Mouse (Mus musculus): ENCODE data around the gene Gm10273. TPM values are rescaled to one million over a fixed set of nuclear protein-coding genes. Genes with fewer than 3 reads are reported as not detected.
"Not testable (repeated sequence)": the region's sequence is repeated elsewhere in the genome, so short reads cannot be mapped to it uniquely, and the experiment has no call there.

Gm10273 gene
- 4.4 TPM in 1 of 2 replicates, not detected in the other for polyA plus RNA-seq (2015; fragmentation: Nextera tagmentation; extraction: Ambion mirVana)

DNA sequence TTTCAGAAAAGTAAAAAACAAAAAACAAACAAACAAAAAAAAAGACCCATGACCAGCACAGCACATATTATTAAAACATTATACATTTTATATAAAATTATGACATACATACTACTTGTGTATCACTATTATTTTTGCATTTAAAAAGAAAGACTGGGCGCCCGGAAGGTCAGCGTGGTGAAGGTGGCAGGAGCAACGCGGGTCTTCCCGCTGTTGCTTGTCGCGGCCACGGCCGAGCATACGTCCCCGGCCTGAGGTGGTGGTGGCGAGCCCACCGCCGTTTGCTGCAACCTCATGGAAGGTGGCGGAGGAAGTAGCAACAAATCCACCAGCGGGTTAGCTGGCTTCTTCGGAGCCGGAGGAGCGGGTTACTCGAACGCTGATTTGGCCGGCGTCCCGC lies at the start of gene Gm10273:
Gene Gm10273 (plus strand): TSS at position 172 of the 400 bp plus-strand sequence.
- ATAC-seq (ENCODE audit: low FRiP score, low read depth); H3K4me2 ChIP-seq (replicated peaks); H3K27ac ChIP-seq; H3K36me3 ChIP-seq; H3K4me3 ChIP-seq; H3K4me1 ChIP-seq; H3K9me3 ChIP-seq; H3K9ac ChIP-seq; H3K27me3 ChIP-seq: not testable (repeated sequence)
- 89% methylated on average over 12 of the region's 25 CpGs for WGBS

GRCm38 (mm10) chr10:59346560-59346959 lies 48.9 kb upstream of the Gm10273 start:
- Histone ChIP-seq H3K4me2 (replicated peaks) (no peak overlapping the region), H3K9ac (no peak overlapping the region), H3K27me3 (no peaks in the 10 kb centered on the region), H3K4me1 (no peaks in the 10 kb centered on the region), H3K27ac (no peak overlapping the region), H3K4me3 (no peak overlapping the region), H3K36me3 (peaks cover 82% of the 10 kb centered on the region), H3K9me3 (no peaks in the 10 kb centered on the region)
- ATAC-seq (ENCODE audit: low FRiP score, low read depth): no peak
- 95% methylated on average over 2 of the region's 2 CpGs for WGBS

DNA sequence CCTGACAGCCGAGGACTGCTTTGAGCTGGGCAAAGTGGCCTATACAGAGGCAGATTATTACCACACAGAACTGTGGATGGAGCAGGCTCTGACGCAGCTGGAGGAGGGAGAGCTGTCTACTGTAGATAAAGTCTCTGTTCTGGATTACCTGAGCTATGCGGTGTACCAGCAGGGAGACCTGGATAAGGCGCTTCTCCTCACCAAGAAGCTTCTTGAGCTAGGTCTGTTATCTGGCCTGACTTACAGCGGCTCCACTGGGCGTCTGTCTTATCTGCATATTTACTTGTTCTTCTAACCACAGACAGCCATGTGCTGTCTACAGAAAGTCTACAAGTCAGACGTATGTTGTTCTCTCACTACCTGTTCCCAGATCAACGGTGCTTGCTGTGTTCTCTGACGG lies 47.2 kb upstream of the Gm10273 start:
- peaks cover 85% of the 10 kb centered on the region for H3K36me3 ChIP-seq
- no peaks in the 10 kb centered on the region for H3K9me3 ChIP-seq
- ATAC-seq (ENCODE audit: low FRiP score, low read depth): no peak
- no peaks in the 10 kb centered on the region for H3K4me1 ChIP-seq
- no peak overlapping the region for H3K4me2 ChIP-seq (replicated peaks)
- no peak overlapping the region for H3K27ac ChIP-seq
- WGBS: 92% methylated on average over 9 of the region's 9 CpGs
- no peak overlapping the region for H3K4me3 ChIP-seq
- H3K27me3 ChIP-seq: no peaks in the 10 kb centered on the region
- H3K9ac ChIP-seq: no peak overlapping the region

GRCm38 (mm10) chr10:59349536-59349935 lies 45.9 kb upstream of the Gm10273 start:
- H3K9me3 ChIP-seq: no peaks in the 10 kb centered on the region
- no peak overlapping the region for H3K27ac ChIP-seq
- H3K36me3 ChIP-seq: peaks cover 87% of the 10 kb centered on the region
- no peaks in the 10 kb centered on the region for H3K27me3 ChIP-seq
- no peak overlapping the region for H3K9ac ChIP-seq
- WGBS: 95% methylated on average over 2 of the region's 2 CpGs
- no peak overlapping the region for H3K4me2 ChIP-seq (replicated peaks)
- ATAC-seq (ENCODE audit: low FRiP score, low read depth): no peak
- H3K4me1 ChIP-seq: no peaks in the 10 kb centered on the region
- H3K4me3 ChIP-seq: no peak overlapping the region

GRCm38 (mm10) chr10:59353065-59353464 lies 42.4 kb upstream of the Gm10273 start:
- Histone ChIP-seq H3K4me3 (no peak overlapping the region), H3K9ac (no peak overlapping the region), H3K9me3 (no peaks in the 10 kb centered on the region), H3K27ac (no peak overlapping the region), H3K4me2 (replicated peaks) (no peak overlapping the region), H3K36me3 (peaks cover 78% of the 10 kb centered on the region), H3K27me3 (no peaks in the 10 kb centered on the region), H3K4me1 (no peaks in the 10 kb centered on the region)
- WGBS: 40% methylated on average over 1 of the region's 1 CpGs
- ATAC-seq (ENCODE audit: low FRiP score, low read depth): no peak

DNA sequence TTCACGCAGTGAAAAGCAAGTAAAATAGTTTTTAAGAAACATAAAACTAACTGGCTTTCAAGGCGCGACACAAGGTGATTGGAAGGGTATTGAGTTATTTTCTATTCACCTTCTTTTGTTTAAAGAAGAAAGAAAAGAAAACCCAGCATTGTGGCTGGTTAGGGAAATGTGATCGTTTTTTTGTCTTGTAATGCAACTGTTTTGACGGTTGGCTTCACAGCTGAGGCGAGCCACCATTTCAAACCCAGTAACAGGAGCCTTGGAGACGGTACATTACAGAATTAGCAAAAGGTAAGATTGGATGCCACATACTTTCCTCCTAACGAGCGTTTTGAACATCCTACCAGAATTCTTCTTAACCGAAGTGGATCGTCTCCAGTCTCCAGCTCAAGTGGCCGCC lies 41.3 kb upstream of the Gm10273 start:
- H3K27me3 ChIP-seq: no peaks in the 10 kb centered on the region
- peaks cover 75% of the 10 kb centered on the region for H3K36me3 ChIP-seq
- WGBS: 88% methylated on average over 12 of the region's 12 CpGs
- no peak overlapping the region for H3K4me2 ChIP-seq (replicated peaks)
- no peak overlapping the region for H3K4me3 ChIP-seq
- ATAC-seq (ENCODE audit: low FRiP score, low read depth): no peak
- H3K9me3 ChIP-seq: no peaks in the 10 kb centered on the region
- H3K9ac ChIP-seq: no peak overlapping the region
- H3K27ac ChIP-seq: no peak overlapping the region
- no peaks in the 10 kb centered on the region for H3K4me1 ChIP-seq

GRCm38 (mm10) chr10:59355020-59355419 lies 40.4 kb upstream of the Gm10273 start:
- no peak overlapping the region for H3K4me3 ChIP-seq
- no peak overlapping the region for H3K9ac ChIP-seq
- ATAC-seq (ENCODE audit: low FRiP score, low read depth): no peak
- no peaks in the 10 kb centered on the region for H3K27me3 ChIP-seq
- WGBS: 70% methylated on average over 8 of the region's 8 CpGs
- no peak overlapping the region for H3K4me2 ChIP-seq (replicated peaks)
- H3K9me3 ChIP-seq: no peaks in the 10 kb centered on the region
- no peak overlapping the region for H3K27ac ChIP-seq
- no peaks in the 10 kb centered on the region for H3K4me1 ChIP-seq
- H3K36me3 ChIP-seq: peaks cover 78% of the 10 kb centered on the region

- 89% methylated on average over 4 of the region's 4 CpGs for WGBS
- no peak overlapping the region for H3K4me3 ChIP-seq
- H3K36me3 ChIP-seq: peaks cover 74% of the 10 kb centered on the region
- no peaks in the 10 kb centered on the region for H3K4me1 ChIP-seq
- no peak overlapping the region for H3K27ac ChIP-seq
- no peak overlapping the region for H3K4me2 ChIP-seq (replicated peaks)
- no peaks in the 10 kb centered on the region for H3K9me3 ChIP-seq
- no peaks in the 10 kb centered on the region for H3K27me3 ChIP-seq
- H3K9ac ChIP-seq: no peak overlapping the region
- no peak for ATAC-seq (ENCODE audit: low FRiP score, low read depth)
Observed at GRCm38 (mm10) chr10:59358744-59359143, 36.7 kb upstream of the Gm10273 start.

GRCm38 (mm10) chr10:59363208-59363607 lies 32.2 kb upstream of the Gm10273 start:
- Histone ChIP-seq H3K27me3 (no peaks in the 10 kb centered on the region), H3K9ac (no peak overlapping the region), H3K27ac (no peak overlapping the region), H3K4me2 (replicated peaks) (no peak overlapping the region), H3K36me3 (peaks cover 91% of the 10 kb centered on the region), H3K4me1 (0 out of 2 replicates have a peak, but pooled peaks cover 8% of the 10 kb centered on the region), H3K9me3 (no peaks in the 10 kb centered on the region), H3K4me3 (no peak overlapping the region)
- ATAC-seq (ENCODE audit: low FRiP score, low read depth): no peak
- 85% methylated on average over 2 of the region's 2 CpGs for WGBS

GRCm38 (mm10) chr10:59364551-59364950 lies 30.9 kb upstream of the Gm10273 start:
- no peak overlapping the region for H3K4me2 ChIP-seq (replicated peaks)
- H3K4me3 ChIP-seq: no peak overlapping the region
- ATAC-seq (ENCODE audit: low FRiP score, low read depth): no peak
- H3K36me3 ChIP-seq: peaks cover 93% of the 10 kb centered on the region
- no peaks in the 10 kb centered on the region for H3K9me3 ChIP-seq
- no peaks in the 10 kb centered on the region for H3K27me3 ChIP-seq
- 0 out of 2 replicates have a peak, but pooled peaks cover 8% of the 10 kb centered on the region for H3K4me1 ChIP-seq
- 94% methylated on average over 3 of the region's 3 CpGs for WGBS
- H3K9ac ChIP-seq: no peak overlapping the region
- no peak overlapping the region for H3K27ac ChIP-seq

- no peak for ATAC-seq (ENCODE audit: low FRiP score, low read depth)
- H3K4me1 ChIP-seq: 0 out of 2 replicates have a peak, but pooled peaks cover 8% of the 10 kb centered on the region
- WGBS: 86% methylated on average over 5 of the region's 5 CpGs
- no peak overlapping the region for H3K4me3 ChIP-seq
- H3K9ac ChIP-seq: no peak overlapping the region
- H3K9me3 ChIP-seq: no peaks in the 10 kb centered on the region
- no peaks in the 10 kb centered on the region for H3K27me3 ChIP-seq
- peaks cover 97% of the 10 kb centered on the region for H3K36me3 ChIP-seq
- H3K4me2 ChIP-seq (replicated peaks): no peak overlapping the region
- no peak overlapping the region for H3K27ac ChIP-seq
Observed at GRCm38 (mm10) chr10:59365804-59366589, 29.4 kb upstream of the Gm10273 start.

- 98% methylated on average over 4 of the region's 4 CpGs for WGBS
Observed at GRCm38 (mm10) chr10:59366746-59367145, 28.7 kb upstream of the Gm10273 start.

DNA sequence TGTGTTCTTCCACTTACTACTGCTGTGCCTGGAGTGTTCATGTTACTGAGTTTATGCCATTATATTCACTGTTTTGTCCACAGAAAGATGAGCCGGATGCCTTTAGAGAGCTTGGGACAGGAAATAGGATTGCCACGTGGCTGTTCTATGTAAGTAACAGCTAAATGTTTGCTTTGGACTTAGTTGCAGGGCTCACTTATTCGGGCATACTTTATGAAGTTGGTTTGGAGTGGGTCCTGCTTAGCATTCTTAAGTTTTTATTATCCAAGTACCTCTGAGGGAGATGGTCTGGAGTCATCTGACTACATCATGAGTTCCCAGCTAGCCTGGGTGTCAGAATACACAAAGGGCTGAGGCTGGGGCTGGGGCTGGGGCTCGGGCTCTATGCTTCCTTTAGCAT lies 28.2 kb upstream of the Gm10273 start:
- Histone ChIP-seq H3K27me3 (no peaks in the 10 kb centered on the region), H3K4me1 (0 out of 2 replicates have a peak, but pooled peaks cover 8% of the 10 kb centered on the region), H3K9ac (no peak overlapping the region), H3K9me3 (no peaks in the 10 kb centered on the region), H3K4me2 (replicated peaks) (no peak overlapping the region), H3K36me3 (peaks cover 95% of the 10 kb centered on the region), H3K27ac (no peak overlapping the region), H3K4me3 (no peak overlapping the region)
- WGBS: 80% methylated on average over 4 of the region's 4 CpGs
- no peak for ATAC-seq (ENCODE audit: low FRiP score, low read depth)

More at GRCm38 (mm10) chr10:59366746-59367145, 28.7 kb upstream of the Gm10273 start:
- ATAC-seq (ENCODE audit: low FRiP score, low read depth): no peak
- Histone ChIP-seq H3K4me1 (0 out of 2 replicates have a peak, but pooled peaks cover 8% of the 10 kb centered on the region), H3K27ac (no peak overlapping the region), H3K4me3 (no peak overlapping the region), H3K9ac (no peak overlapping the region), H3K4me2 (replicated peaks) (no peak overlapping the region), H3K36me3 (peaks cover 97% of the 10 kb centered on the region), H3K27me3 (no peaks in the 10 kb centered on the region), H3K9me3 (no peaks in the 10 kb centered on the region)

Data from limb, embryonic 13.5 days (tissue).